Mouse (Mus musculus) central nervous system, embryonic 18 days (tissue): ENCODE measurements around the gene Dusp2. TPM values are rescaled to one million over a fixed set of nuclear protein-coding genes. Genes with fewer than 3 reads are reported as not detected.

ENCODE experiments used
- polyA plus RNA-seq: library from polyadenylated mRNA; depleted of rRNA; stranded (reverse); fragments of >200 nt; gene quantifications from 2 replicates; pipeline ENCODE4 v1.2.3, GENCODE M21; 2012; rRNA removed

The Dusp2 gene
- 9.7 and 10.0 TPM in 2 replicates for polyA plus RNA-seq

GRCm38 (mm10) chr2:127335767-127336496 lies at the start of gene Dusp2:
Gene Dusp2, plus strand, starts transcription at chr2:127336159.

GRCm38 (mm10) chr2:127338416-127338815 lies 2.5 kb downstream of the Dusp2 start, which contains the start of gene Astl:
Gene Astl, plus strand, starts transcription at chr2:127338639.

GRCm38 (mm10) chr2:127362459-127363281 lies 26.7 kb downstream of the Dusp2 start, which contains the start of gene Adra2b:
Gene Adra2b, plus strand, starts transcription at chr2:127363208.

Other genes with a start within 250 kb of the Dusp2 start
- 10.7 and 12.8 TPM in 2 replicates for gene Ncaph, start 202.2 kb upstream of the Dusp2 start, polyA plus RNA-seq
- gene Itpripl1, start 192.7 kb upstream of the Dusp2 start, polyA plus RNA-seq, result 6.7 and 7.0 TPM in 2 replicates
- 0.90 and 0.98 TPM in 2 replicates for gene 1810024B03Rik, start 127.9 kb upstream of the Dusp2 start, polyA plus RNA-seq
- 74.8 and 77.0 TPM in 2 replicates for gene Snrnp200, start 127.8 kb upstream of the Dusp2 start, polyA plus RNA-seq
- gene Ciao1, start 88.3 kb upstream of the Dusp2 start, polyA plus RNA-seq, result 62.8 and 64.7 TPM in 2 replicates
- gene Tmem127, start 88.3 kb upstream of the Dusp2 start, polyA plus RNA-seq, result 57.8 and 71.0 TPM in 2 replicates
- 106 and 109 TPM in 2 replicates for gene Stard7, start 65.9 kb upstream of the Dusp2 start, polyA plus RNA-seq
- gene Astl, start 2.5 kb downstream of the Dusp2 start, polyA plus RNA-seq, result 0.03 TPM in 1 of 2 replicates, not detected in the other
- 0.40 TPM in 2 replicates for gene Adra2b, start 27.0 kb downstream of the Dusp2 start, polyA plus RNA-seq
- gene Gpat2, start 89.0 kb downstream of the Dusp2 start, polyA plus RNA-seq, result 0.13 and 0.16 TPM in 2 replicates
- 23.8 and 24.5 TPM in 2 replicates for gene Fahd2a, start 108.4 kb downstream of the Dusp2 start, polyA plus RNA-seq
- 20.9 and 21.6 TPM in 2 replicates for gene Kcnip3, start 185.9 kb downstream of the Dusp2 start, polyA plus RNA-seq
- 0.07 and 0.09 TPM in 2 replicates for gene Prom2, start 205.3 kb downstream of the Dusp2 start, polyA plus RNA-seq